Mouse (Mus musculus): ENCODE results near the gene Prpf3.

Prpf3 gene

GRCm38 (mm10) chr3:95855502-95856089 lies at the start of gene Prpf3:
Gene Prpf3, minus strand, starts transcription at chr3:95855885.
- DNase-seq: peak; percentile 94 to 96

GRCm38 (mm10) chr3:95904568-95904967 lies 48.9 kb upstream of the Prpf3 start, which contains the start of gene Car14:
Gene Car14, minus strand, starts transcription at chr3:95904691.
- peak in 1 of 2 experiments; percentile 6 for DNase-seq

GRCm38 (mm10) chr3:95903753-95904502 lies 48.2 kb upstream of the Prpf3 start:
- DNase-seq: no peak

GRCm38 (mm10) chr3:95902643-95903042 lies 47.0 kb upstream of the Prpf3 start:
- no peak for DNase-seq

- no peak for DNase-seq
Measured at GRCm38 (mm10) chr3:95902373-95902625, 46.6 kb upstream of the Prpf3 start.

GRCm38 (mm10) chr3:95901616-95902372 lies 46.1 kb upstream of the Prpf3 start:
- peak in 1 of 2 experiments; percentile 8 for DNase-seq

- DNase-seq: no peak
Measured at GRCm38 (mm10) chr3:95899800-95900524, 44.3 kb upstream of the Prpf3 start.

- peak in 1 of 2 experiments; percentile 10 for DNase-seq
Measured at GRCm38 (mm10) chr3:95895501-95895900, 39.8 kb upstream of the Prpf3 start.

- DNase-seq: peak; percentile 49 to 59
Measured at GRCm38 (mm10) chr3:95894317-95895160, 38.9 kb upstream of the Prpf3 start.

- peak; percentile 94 to 99 for DNase-seq
Measured at GRCm38 (mm10) chr3:95893606-95894316, 38.1 kb upstream of the Prpf3 start, which contains the start of gene Aph1a. Gene Aph1a, plus strand, starts transcription at chr3:95893969.

- DNase-seq: no peak
Measured at GRCm38 (mm10) chr3:95893126-95893525, 37.4 kb upstream of the Prpf3 start.

- DNase-seq: peak in 1 of 2 experiments; percentile 3
Measured at GRCm38 (mm10) chr3:95892066-95893052, 36.7 kb upstream of the Prpf3 start.

- DNase-seq: peak in 1 of 2 experiments; percentile 4
Measured at GRCm38 (mm10) chr3:95891211-95892065, 35.8 kb upstream of the Prpf3 start, which contains the start of gene BC028528. Gene BC028528, minus strand, starts transcription at chr3:95892005.

GRCm38 (mm10) chr3:95889664-95890063 lies 34.0 kb upstream of the Prpf3 start:
- no peak for DNase-seq

GRCm38 (mm10) chr3:95887596-95887995 lies 31.9 kb upstream of the Prpf3 start:
- DNase-seq: no peak

GRCm38 (mm10) chr3:95884400-95884799 lies 28.7 kb upstream of the Prpf3 start:
- no peak for DNase-seq

- DNase-seq: peak; percentile 66 to 74
Measured at GRCm38 (mm10) chr3:95882816-95883425, 27.2 kb upstream of the Prpf3 start.
